Mouse (Mus musculus) hindbrain, embryonic 10.5 days (tissue): Measurements from ENCODE around the gene Agbl5. TPM values are rescaled to one million over a fixed set of nuclear protein-coding genes. Genes with fewer than 3 reads are reported as not detected.
A peak's percentile ranks its signal among the peaks of the same experiment; 100 is the strongest.

Experiments
- DNase-seq: peaks from one replicate; pipeline ENCODE4 v3.0.0-alpha.2; 2017; ENCODE audit warnings: low spot score
- H3K27ac ChIP-seq: fragments of 300-500 bp; sonication (generic); 2 replicates; pipeline ENCODE4 v1.5.1; 2016; ENCODE audit warnings: mild to moderate bottlenecking, moderate library complexity
- H3K27me3 ChIP-seq: fragments of 300-500 bp; sonication (generic); 2 replicates; pipeline ENCODE4 v1.6.1; 2016; ENCODE audit warnings: mild to moderate bottlenecking; ENCODE audit not compliant: poor library complexity, insufficient read depth, severe bottlenecking
- H3K36me3 ChIP-seq: fragments of 300-500 bp; sonication (generic); 2 replicates; pipeline ENCODE4 v1.6.1; 2016; ENCODE audit warnings: mild to moderate bottlenecking, moderate library complexity
- H3K4me1 ChIP-seq: fragments of 300-500 bp; sonication (generic); replicated peaks from 2 replicates; pipeline ENCODE4 v1.6.1; 2016; ENCODE audit warnings: mild to moderate bottlenecking
- H3K4me3 ChIP-seq: fragments of 300-500 bp; sonication (generic); 2 replicates; pipeline ENCODE4 v1.5.1; 2016; ENCODE audit warnings: mild to moderate bottlenecking, moderate library complexity
- H3K9me3 ChIP-seq: fragments of 300-500 bp; sonication (generic); 2 replicates; pipeline ENCODE4 v1.6.1; 2016; ENCODE audit warnings: mild to moderate bottlenecking, moderate library complexity
- WGBS: fragments of 180-500 bp; shearing (Covaris S2); methylation state at CpG from one replicate; pipeline ENCODE4 v1.1.7; 2016; 5-methylcytosine and 5-hydroxymethylcytosine counted together
- polyA plus RNA-seq: library from polyadenylated mRNA; unstranded; fragments of >200 nt; fragmentation: Nextera tagmentation; extraction: Ambion mirVana; gene quantifications from 2 replicates; pipeline ENCODE4 v1.2.1, GENCODE M21; 2016

Gene Agbl5
- polyA plus RNA-seq, 1 experiment from 2014 or later: 24.2 TPM

DNA sequence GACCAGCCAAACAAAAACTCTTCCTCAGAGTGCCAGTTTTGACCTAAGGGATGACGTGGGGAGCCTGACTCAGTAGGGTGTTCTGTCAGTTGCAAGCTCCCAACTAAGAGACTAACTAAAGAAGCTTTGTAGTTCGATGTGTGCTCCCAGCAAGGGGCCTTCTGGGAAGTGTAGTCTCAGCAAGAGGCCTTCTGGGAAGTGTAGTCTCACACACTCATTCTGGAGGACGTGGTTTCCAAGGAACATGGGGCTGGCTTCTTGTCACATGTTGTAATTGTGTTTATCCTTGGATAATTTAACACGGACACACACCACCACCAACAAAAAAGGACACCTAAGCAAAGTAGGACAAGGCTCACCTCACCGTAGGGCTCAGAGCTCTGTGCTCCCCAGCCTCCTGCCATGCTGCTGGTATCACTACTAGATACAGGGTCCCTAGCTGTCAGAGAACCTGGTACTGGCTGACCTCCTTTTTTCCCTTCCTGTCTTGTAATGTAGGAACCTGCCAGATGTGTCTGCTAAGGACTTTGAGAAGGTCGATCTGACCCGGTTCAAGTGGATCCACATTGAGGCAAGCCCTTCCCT lies 39.5 kb downstream of the Agbl5 start:
- Histone ChIP-seq H3K27me3 (peaks cover 6% of the 10 kb centered on the region; the same call in 1 of the 2 replicates), H3K9me3 (no peaks in the 10 kb centered on the region), H3K4me1 (peaks cover 5% of the 10 kb centered on the region; the same call in 1 of the 2 replicates), H3K4me3 (peak overlapping the region; percentile 30; the same call in 1 of the 2 replicates), H3K27ac (0 out of 2 replicates have a peak overlapping the region, but pooled peaks have one; percentile 36), H3K36me3 (no peaks in the 10 kb centered on the region)
- DNase-seq: no peak
- WGBS: 42% methylated on average over 7 of the region's 7 CpGs

DNA sequence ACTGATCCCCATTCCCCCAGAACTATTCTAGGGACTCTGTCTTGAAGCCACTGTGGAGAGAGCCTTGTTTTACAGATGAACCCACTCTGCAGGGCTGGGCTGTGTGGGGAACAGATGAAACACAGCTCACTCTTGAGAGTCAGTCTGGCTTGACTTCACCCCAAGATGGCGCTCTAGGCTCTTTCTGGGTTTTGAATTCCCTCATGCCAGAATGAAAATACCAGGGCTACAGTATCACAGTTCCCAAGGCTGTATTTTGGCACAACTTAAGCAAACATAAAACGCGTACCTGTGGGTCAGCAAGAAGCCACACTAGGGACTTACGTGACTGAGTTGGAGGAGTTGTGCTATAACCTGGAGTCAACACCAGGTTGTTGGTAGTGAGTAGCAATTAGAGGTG lies 41.6 kb downstream of the Agbl5 start:
- Histone ChIP-seq H3K36me3 (no peaks in the 10 kb centered on the region), H3K4me3 (no peak overlapping the region), H3K4me1 (0 out of 2 replicates have a peak, but pooled peaks cover 3% of the 10 kb centered on the region), H3K27ac (no peak overlapping the region), H3K27me3 (no peaks in the 10 kb centered on the region), H3K9me3 (no peaks in the 10 kb centered on the region)
- peak; percentile 52 for DNase-seq
- WGBS: 50% methylated on average over 4 of the region's 4 CpGs

DNA sequence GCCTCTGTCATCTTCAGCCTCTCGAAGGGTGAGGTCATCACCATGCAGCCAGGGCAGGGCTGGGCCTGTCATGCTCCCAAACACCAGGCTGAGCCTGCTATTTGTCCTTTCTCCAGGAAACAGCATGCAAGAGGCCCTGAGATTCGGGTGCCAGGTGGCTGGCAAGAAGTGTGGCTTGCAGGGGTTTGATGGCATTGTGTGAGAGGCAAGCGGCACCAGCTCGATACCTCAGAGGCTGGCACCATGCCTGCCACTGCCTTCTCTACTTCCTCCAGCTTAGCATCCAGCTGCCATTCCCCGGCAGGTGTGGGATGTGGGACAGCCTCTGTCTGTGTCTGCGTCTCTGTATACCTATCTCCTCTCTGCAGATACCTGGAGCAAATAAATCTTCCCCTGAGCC lies 42.4 kb downstream of the Agbl5 start:
- H3K9me3 ChIP-seq: no peaks in the 10 kb centered on the region
- DNase-seq: no peak
- H3K27ac ChIP-seq: no peak overlapping the region
- no peak overlapping the region for H3K4me3 ChIP-seq
- 0 out of 2 replicates have a peak, but pooled peaks cover 3% of the 10 kb centered on the region for H3K4me1 ChIP-seq
- WGBS: 87% methylated on average over 6 of the region's 6 CpGs
- no peaks in the 10 kb centered on the region for H3K36me3 ChIP-seq
- no peaks in the 10 kb centered on the region for H3K27me3 ChIP-seq

DNA sequence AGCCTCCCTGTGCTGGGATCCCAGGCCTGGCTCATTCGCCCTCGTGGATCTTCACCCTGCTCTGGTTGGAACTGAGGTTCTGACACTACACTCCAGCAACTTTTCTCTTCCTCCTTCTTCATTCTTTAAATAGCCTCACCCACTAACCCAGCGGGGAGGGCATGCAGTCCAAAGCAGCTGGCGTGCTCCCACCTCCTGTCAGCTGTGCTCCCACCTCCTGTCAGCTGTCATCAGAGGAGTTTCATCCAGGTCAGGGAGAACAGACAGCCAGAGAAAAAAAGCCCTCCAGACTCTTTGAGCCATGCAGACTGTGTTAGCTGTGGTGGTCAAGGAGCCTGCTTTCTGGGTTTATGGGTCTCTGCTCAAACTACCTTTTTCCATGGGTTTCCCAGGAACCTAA lies 42.9 kb downstream of the Agbl5 start:
- Histone ChIP-seq H3K36me3 (no peaks in the 10 kb centered on the region), H3K4me3 (no peak overlapping the region), H3K9me3 (no peaks in the 10 kb centered on the region), H3K27me3 (no peaks in the 10 kb centered on the region), H3K4me1 (0 out of 2 replicates have a peak, but pooled peaks cover 3% of the 10 kb centered on the region), H3K27ac (no peak overlapping the region)
- WGBS: 82% methylated on average over 4 of the region's 4 CpGs
- no peak for DNase-seq

DNA sequence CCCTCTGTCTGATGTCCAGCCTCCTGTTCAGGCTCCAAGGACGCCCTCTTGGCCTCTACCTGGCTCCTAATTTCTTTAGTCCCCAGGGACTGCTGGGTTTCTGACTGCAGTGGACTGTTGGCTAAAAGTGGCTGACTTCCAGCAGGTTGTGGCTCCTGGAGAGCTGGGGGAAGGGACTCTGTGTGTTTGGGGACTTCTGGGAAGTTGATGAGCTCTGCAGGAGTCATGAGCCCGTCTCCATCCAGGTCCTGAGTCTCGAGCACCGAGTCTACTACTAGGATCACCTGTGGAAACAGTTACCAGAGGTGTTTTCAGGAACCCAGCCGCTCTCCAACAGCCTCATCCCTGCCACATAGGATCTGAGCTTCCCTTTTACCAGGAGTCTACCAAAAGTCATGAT lies 45.2 kb downstream of the Agbl5 start:
- DNase-seq: no peak
- Histone ChIP-seq H3K4me3 (no peak overlapping the region), H3K9me3 (no peaks in the 10 kb centered on the region), H3K4me1 (no peaks in the 10 kb centered on the region), H3K36me3 (no peaks in the 10 kb centered on the region), H3K27me3 (no peaks in the 10 kb centered on the region), H3K27ac (no peak overlapping the region)
- 69% methylated on average over 5 of the region's 5 CpGs for WGBS

DNA sequence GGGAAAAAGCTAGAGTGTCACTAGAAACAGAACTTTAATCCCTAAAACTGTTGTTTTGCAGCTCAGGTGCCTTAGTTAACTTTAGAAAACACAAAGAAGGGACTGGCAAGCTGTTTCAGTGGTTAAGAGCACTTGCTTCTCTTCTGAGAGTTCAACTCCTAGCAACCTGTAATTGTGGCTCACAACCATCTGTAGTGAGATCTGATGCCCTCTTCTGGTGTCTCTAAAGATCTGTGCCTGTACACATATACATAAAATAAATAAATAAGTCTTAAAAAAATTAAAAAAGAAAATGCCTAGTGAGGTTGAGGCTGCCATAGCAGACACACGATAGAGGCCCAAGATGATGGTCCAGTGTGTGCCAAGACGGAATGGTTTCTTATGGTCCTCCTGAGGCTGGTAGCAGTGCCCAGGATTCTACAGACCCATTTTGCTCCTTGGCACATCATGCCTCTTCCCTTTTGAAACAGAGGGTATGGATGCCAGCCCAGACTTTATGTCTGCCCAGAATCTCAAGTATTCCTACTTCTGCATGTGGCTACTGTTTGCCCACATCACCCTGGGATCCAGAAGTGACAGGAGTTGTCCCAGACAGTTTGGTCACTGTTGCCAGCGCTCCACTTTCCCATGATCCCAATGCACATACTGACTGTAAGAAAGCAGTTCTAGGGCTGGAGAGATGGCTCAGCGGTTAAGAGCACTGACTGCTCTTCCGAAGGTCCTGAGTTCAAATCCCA lies 46.4 kb downstream of the Agbl5 start:
- no peak overlapping the region for H3K27ac ChIP-seq
- H3K4me3 ChIP-seq: no peak overlapping the region
- H3K36me3 ChIP-seq: no peaks in the 10 kb centered on the region
- DNase-seq: no peak
- no peaks in the 10 kb centered on the region for H3K27me3 ChIP-seq
- no peaks in the 10 kb centered on the region for H3K9me3 ChIP-seq
- WGBS: 93% methylated on average over 5 of the region's 5 CpGs
- no peaks in the 10 kb centered on the region for H3K4me1 ChIP-seq

DNA sequence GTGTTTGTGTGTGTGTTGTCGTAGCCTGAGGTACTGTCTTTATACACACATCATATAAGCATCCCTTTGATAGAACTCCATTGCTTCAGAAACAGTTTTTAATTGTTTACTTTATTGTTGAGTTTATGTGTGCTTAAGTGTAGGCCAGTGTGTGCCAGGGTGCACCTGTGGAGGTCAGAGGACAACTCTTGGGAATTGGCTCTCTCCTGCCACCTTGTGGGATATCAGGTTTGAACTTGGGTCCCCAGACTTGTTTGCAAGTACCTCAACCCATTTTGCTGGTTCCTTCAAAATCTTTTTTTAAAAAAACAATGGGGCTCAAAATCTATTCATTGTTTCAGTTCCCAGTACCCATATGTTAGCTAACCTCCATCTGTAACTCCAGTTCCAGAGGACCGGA lies 54.5 kb downstream of the Agbl5 start:
- no peaks in the 10 kb centered on the region for H3K36me3 ChIP-seq
- 93% methylated on average over 2 of the region's 2 CpGs for WGBS
- no peak for DNase-seq
- H3K27ac ChIP-seq: no peak overlapping the region
- no peaks in the 10 kb centered on the region for H3K9me3 ChIP-seq
- peaks cover 8% of the 10 kb centered on the region for H3K4me1 ChIP-seq
- no peak overlapping the region for H3K4me3 ChIP-seq
- peaks cover 30% of the 10 kb centered on the region for H3K27me3 ChIP-seq

DNA sequence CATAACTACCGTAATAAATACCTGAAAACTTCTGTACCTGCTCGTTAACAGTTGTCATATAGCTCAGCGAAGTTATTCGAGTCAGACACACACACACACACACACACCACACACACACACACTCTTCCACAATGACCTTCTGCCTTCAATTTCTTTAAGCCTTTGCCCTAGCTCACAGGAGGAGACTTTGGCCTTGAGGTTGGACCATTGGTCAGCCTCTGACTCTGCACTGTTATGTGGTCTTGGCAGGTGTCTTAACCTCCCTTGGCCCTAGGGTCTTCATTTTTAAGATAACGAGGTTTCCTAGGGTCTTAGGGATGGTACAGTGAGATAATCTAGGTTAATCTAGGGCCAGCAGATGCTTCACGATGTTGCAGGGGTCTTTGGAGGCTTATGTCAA lies 55.9 kb downstream of the Agbl5 start:
- DNase-seq: no peak
- Histone ChIP-seq H3K4me1 (peaks cover 14% of the 10 kb centered on the region), H3K36me3 (no peaks in the 10 kb centered on the region), H3K27me3 (peaks cover 30% of the 10 kb centered on the region), H3K9me3 (no peaks in the 10 kb centered on the region), H3K4me3 (no peak overlapping the region), H3K27ac (no peak overlapping the region)
- WGBS: 92% methylated on average over 6 of the region's 6 CpGs

DNA sequence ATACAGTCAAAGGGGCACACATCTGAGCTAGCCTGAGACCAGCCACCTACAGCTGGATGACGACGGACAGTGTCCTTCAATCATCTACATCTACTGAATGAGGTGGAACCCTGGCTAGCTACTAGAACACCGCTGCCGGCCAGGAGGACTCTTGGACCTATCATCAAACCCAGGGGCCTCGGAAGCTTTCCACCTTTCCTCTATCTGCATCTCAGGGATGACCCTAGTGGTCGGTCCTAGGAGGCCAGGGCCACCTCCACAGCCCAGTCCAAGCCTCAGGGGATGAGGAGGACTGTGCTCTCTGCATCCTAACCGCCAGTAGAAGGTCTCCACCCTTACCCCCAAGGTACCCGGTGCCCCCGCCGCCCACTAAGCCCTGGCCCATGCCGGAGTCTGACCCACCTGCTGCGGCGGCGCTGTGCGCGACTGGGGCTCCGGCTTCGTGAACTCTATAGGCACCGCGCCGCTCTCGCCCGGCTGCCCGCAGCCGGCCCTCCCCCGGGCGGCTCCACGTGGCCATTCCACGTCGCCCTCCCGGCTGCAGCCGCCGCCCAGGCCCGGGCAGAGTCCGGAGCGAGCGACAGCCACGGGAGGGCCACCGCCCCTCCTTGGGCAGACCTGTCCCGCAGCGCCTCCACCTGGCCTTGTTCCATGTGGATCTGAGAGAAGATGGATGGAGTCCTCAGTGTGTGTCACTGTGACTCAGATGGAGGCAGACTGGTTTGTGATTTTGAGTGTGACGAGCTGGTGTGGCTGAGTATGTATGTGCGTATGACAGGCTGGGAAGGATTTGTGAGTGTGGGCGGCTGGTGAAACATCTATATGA lies 56.7 kb downstream of the Agbl5 start, which contains the start of gene Cgref1:
Gene Cgref1 (minus strand): TSS at position 636 of the 826 bp plus-strand sequence.
- Histone ChIP-seq H3K36me3 (no peaks in the 10 kb centered on the region), H3K27ac (peak within 1 kb of the TSS; percentile 82), H3K4me1 (peaks cover 22% of the 10 kb centered on the region), H3K9me3 (no peaks in the 10 kb centered on the region), H3K27me3 (peaks cover 30% of the 10 kb centered on the region), H3K4me3 (peak within 1 kb of the TSS; percentile 65)
- 6% methylated on average over 44 of the region's 44 CpGs for WGBS
- peak; percentile 53 for DNase-seq

DNA sequence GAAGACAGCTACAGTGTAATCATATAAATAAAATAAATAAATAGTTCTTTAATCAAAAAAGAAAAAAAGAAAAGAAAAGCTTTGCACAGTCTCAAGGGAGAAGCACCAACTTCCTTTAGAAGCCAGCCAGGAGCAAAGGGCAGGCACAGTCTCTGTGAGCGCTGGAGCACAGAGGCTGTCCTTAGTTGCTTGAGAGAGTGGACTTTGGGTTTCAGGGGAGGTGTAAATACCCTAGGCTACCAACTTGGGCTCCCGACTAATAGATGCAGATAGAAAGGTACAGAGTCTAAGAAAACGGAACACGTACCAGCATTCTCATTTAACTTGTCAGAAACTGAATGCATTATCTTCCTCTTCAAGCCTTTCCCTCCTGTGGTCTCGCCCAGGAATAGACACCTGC lies 60.1 kb downstream of the Agbl5 start:
- no peak for DNase-seq
- no peak overlapping the region for H3K27ac ChIP-seq
- peaks cover 20% of the 10 kb centered on the region for H3K36me3 ChIP-seq
- peaks cover 31% of the 10 kb centered on the region for H3K4me1 ChIP-seq
- no peaks in the 10 kb centered on the region for H3K9me3 ChIP-seq
- WGBS: 74% methylated on average over 5 of the region's 5 CpGs
- H3K27me3 ChIP-seq: peaks cover 30% of the 10 kb centered on the region
- H3K4me3 ChIP-seq: no peak overlapping the region

DNA sequence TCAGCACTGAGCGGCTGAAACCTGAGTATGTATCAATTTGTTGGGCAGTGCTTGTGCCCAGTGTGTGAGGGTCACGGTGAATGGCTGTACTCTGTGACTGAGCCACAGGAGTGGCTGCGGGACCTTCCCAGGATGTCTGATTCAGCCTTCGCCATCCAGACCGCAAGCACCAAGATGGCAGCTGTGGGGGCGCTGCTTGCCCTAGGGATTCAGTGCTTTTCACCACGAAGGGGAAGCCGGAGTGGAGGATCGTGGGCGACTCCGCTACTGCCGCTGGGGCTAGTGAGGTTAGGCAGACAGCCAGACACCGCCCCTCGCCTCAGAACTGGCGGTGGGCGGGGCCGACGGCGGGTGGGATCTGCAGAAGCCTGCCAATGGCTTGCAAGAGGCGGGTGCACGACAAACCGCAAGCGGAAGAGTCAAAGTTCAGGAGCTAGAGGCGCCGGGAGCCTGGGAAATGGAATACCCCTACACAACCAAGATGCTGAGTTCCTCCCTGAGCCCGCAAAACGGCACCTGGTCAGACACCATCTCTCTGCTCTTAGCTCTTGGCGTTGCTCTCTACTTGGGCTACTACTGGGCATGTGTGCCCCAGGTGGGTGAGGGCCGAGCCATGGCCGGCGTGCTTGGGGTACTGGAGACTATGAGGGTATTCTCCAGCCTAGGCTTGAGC lies 61.3 kb downstream of the Agbl5 start:
- Histone ChIP-seq H3K9me3 (no peaks in the 10 kb centered on the region), H3K36me3 (peaks cover 32% of the 10 kb centered on the region), H3K27me3 (peaks cover 22% of the 10 kb centered on the region), H3K4me3 (peak overlapping the region; percentile 66), H3K27ac (peak overlapping the region; percentile 87), H3K4me1 (peaks cover 31% of the 10 kb centered on the region)
- DNase-seq: peak; percentile 93
- WGBS: under 1% methylated on average over 31 of the region's 31 CpGs

DNA sequence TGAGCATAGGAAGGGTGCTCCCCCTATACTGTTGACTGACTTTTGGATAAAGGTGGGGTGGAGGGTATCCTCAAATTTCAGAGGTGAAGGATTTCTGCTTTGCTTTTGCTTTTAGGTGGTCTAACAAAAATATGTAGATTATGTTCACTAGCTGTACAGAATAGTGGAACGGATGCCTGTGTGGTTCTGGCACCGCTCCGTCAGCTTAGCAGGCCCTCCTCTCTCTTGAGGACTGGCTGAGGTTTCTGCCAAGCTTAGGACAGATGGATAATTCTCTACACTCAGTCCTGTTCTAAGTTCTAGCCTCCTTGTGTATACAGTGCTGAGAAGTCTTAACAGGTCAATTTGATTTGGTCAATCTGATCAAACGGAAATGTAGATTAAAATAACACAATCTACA lies 62.0 kb downstream of the Agbl5 start:
- H3K4me1 ChIP-seq: peaks cover 24% of the 10 kb centered on the region
- H3K27ac ChIP-seq: peak overlapping the region; percentile 87; the same call in 1 of the 2 replicates

More for the DNA sequence above, 62.0 kb downstream of the Agbl5 start:
- Histone ChIP-seq H3K36me3 (peaks cover 38% of the 10 kb centered on the region), H3K4me3 (peak overlapping the region; percentile 66), H3K27me3 (peaks cover 15% of the 10 kb centered on the region), H3K9me3 (no peaks in the 10 kb centered on the region)
- DNase-seq: no peak
- WGBS: 71% methylated on average over 4 of the region's 4 CpGs
